Mouse (Mus musculus): ENCODE measurements around the gene Foxk1.

DNA sequence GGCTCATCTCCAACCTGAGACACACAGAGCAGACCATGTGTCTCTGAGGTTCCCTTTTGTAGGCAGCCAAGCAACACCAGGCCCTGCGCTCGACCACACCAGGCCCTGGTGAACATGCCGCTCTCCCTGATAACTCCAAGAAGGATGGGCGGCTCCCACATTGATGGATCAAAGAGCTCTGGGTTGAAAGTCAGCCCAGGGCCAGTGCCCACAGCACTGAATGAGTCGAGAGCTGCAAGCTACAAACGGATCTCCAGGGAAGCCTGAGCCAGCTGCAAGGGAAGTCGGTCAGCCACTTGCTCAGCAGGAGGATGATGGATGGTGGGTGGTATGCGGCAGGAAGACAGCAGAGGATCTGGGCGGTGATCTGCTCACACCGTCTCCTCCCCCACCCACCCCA is 56.0 kb downstream of the Foxk1 start:
- TF ChIP-seq CTCF (IDR thresholded peaks at IDR 0.05; ENCODE audit: low read depth, low read length): no peak
- TF ChIP-seq POLR2A (IDR thresholded peaks at IDR 0.05; ENCODE audit: extremely low read depth, insufficient read depth, low read length): no peak

All from liver, adult 2 months (tissue).